Mouse (Mus musculus) retina, postnatal 1 day (tissue): Measurements from ENCODE around the gene Rab40c.

Source experiments
- DNase-seq: peaks from one replicate; pipeline ENCODE4 v3.0.0-alpha.2; 2012

Gene Rab40c

GRCm38 (mm10) chr17:25945517-25946155, 26.1 kb upstream of the Rab40c start:
- DNase-seq: no peak

- no peak for DNase-seq
Observed at GRCm38 (mm10) chr17:25944366-25945163, 25.0 kb upstream of the Rab40c start, which contains the start of the genes Pigq and Nhlrc4. TSS of gene Pigq (minus strand) at chr17:25944936. TSS of gene Nhlrc4 (minus strand) at chr17:25944961.

GRCm38 (mm10) chr17:25943769-25944168, 24.2 kb upstream of the Rab40c start:
- peak; percentile 53 for DNase-seq

GRCm38 (mm10) chr17:25943221-25943620, 23.7 kb upstream of the Rab40c start:
- DNase-seq: no peak

- no peak for DNase-seq
Observed at GRCm38 (mm10) chr17:25942597-25943151, 23.1 kb upstream of the Rab40c start.

GRCm38 (mm10) chr17:25941511-25942241, 22.1 kb upstream of the Rab40c start:
- DNase-seq: peak; percentile 85

- no peak for DNase-seq
Observed at GRCm38 (mm10) chr17:25934526-25934925, 15.0 kb upstream of the Rab40c start.

- DNase-seq: no peak
Observed at GRCm38 (mm10) chr17:25925348-25925747, 5.8 kb upstream of the Rab40c start.

GRCm38 (mm10) chr17:25922120-25922519, 2.6 kb upstream of the Rab40c start:
- no peak for DNase-seq

GRCm38 (mm10) chr17:25919786-25920642, 487 bp upstream of the Rab40c start:
- peak; percentile 100 for DNase-seq

GRCm38 (mm10) chr17:25918037-25918750, 1.3 kb downstream of the Rab40c start:
- no peak for DNase-seq

GRCm38 (mm10) chr17:25916931-25917647, 2.4 kb downstream of the Rab40c start:
- no peak for DNase-seq

GRCm38 (mm10) chr17:25914295-25914694, 5.2 kb downstream of the Rab40c start:
- no peak for DNase-seq

GRCm38 (mm10) chr17:25913877-25914275, 5.7 kb downstream of the Rab40c start:
- DNase-seq: no peak

GRCm38 (mm10) chr17:25913186-25913876, 6.2 kb downstream of the Rab40c start:
- DNase-seq: no peak

GRCm38 (mm10) chr17:25911816-25912215, 7.7 kb downstream of the Rab40c start:
- peak; percentile 21 for DNase-seq

GRCm38 (mm10) chr17:25907640-25908039, 11.9 kb downstream of the Rab40c start:
- DNase-seq: no peak

- DNase-seq: no peak
Observed at GRCm38 (mm10) chr17:25903061-25903460, 16.5 kb downstream of the Rab40c start.

GRCm38 (mm10) chr17:25900193-25900592, 19.3 kb downstream of the Rab40c start:
- no peak for DNase-seq

- peak; percentile 76 for DNase-seq
Observed at GRCm38 (mm10) chr17:25895891-25896290, 23.6 kb downstream of the Rab40c start.
